Mouse (Mus musculus) cerebellum, adult 2 months (tissue): ENCODE results near the gene Adipoq. TPM values are rescaled to one million over a fixed set of nuclear protein-coding genes. Genes with fewer than 3 reads are reported as not detected.
"Not testable (repeated sequence)": the region's sequence is repeated elsewhere in the genome, so short reads cannot be mapped to it uniquely, and the experiment has no call there.

Source experiments
- DNase-seq, 2 experiments: peaks; one replicate each; pipeline ENCODE4 v3.0.0; 2021
- H3K27ac ChIP-seq: fragments of 200-500 bp; 2 replicates; pipeline ENCODE4 v1.5.1; 2012; ENCODE audit warnings: low read length, control low read depth, inconsistent platforms; ENCODE audit not compliant: insufficient read depth
- H3K27me3 ChIP-seq: fragments of 200-500 bp; 2 replicates; pipeline ENCODE4 v1.6.1; 2012; ENCODE audit warnings: inconsistent platforms, mild to moderate bottlenecking, low read length, moderate library complexity; ENCODE audit not compliant: control insufficient read depth, insufficient read depth
- H3K4me1 ChIP-seq: fragments of 200-500 bp; 2 replicates; pipeline ENCODE4 v1.6.1; 2011; ENCODE audit warnings: low read length; ENCODE audit not compliant: control insufficient read depth, insufficient read depth
- H3K4me3 ChIP-seq: fragments of 200-500 bp; replicated peaks from 2 replicates; pipeline ENCODE3; 2011; ENCODE audit warnings: mild to moderate bottlenecking, low read depth, low read length, control low read depth; ENCODE audit not compliant: insufficient read depth
- CTCF ChIP-seq: fragments of 200-500 bp; IDR thresholded peaks from 2 replicates; pipeline ENCODE4 v1.5.1; 2011; ENCODE audit warnings: low read depth, mild to moderate bottlenecking, control low read depth, low read length, moderate library complexity, borderline replicate concordance; ENCODE audit not compliant: insufficient read depth
- POLR2A ChIP-seq: fragments of 200-500 bp; IDR thresholded peaks from 2 replicates; pipeline ENCODE4 v1.6.1; 2011; ENCODE audit warnings: low read length, control low read depth, borderline replicate concordance; ENCODE audit not compliant: insufficient read depth
- WGBS: fragments of 180-500 bp; shearing (Covaris S2); methylation state at CpG from one replicate; pipeline ENCODE4 v1.1.7; 2018; 5-methylcytosine and 5-hydroxymethylcytosine counted together
- polyA plus RNA-seq: library from polyadenylated mRNA; depleted of rRNA; stranded (reverse); fragments of >200 nt; gene quantifications from 2 replicates; pipeline ENCODE4 v1.2.3, GENCODE M21; 2012

Gene Adipoq
- polyA plus RNA-seq, 1 experiment, result 0.33 TPM

DNA sequence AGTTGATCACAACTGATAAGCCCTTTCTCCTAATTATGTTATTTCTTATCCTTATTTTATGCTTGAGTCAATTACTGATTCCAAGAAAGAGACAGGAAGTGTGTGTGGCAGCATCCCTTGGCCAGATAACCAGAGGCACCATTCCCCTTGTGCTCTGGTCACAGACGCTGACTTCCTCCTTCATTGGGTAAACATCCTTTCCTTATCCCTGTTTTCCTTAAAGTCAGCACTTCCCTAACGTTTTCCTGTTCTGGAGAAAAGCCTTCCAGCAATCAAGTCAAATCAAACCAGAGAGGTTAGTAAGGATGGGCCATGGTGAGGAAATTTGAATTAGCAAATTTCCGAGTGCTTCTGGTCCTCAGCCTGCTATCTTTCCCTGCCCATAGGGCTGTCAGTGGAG, 29.6 kb downstream of the Adipoq start:
- TF ChIP-seq POLR2A (no peak), CTCF (no peak)
- Histone ChIP-seq H3K27me3 (no peaks in the 10 kb centered on the region), H3K4me1 (no peaks in the 10 kb centered on the region), H3K4me3 (no peak overlapping the region), H3K27ac (no peak overlapping the region)
- 62% methylated on average over 3 of the region's 3 CpGs for WGBS
- DNase-seq, result no peak

DNA sequence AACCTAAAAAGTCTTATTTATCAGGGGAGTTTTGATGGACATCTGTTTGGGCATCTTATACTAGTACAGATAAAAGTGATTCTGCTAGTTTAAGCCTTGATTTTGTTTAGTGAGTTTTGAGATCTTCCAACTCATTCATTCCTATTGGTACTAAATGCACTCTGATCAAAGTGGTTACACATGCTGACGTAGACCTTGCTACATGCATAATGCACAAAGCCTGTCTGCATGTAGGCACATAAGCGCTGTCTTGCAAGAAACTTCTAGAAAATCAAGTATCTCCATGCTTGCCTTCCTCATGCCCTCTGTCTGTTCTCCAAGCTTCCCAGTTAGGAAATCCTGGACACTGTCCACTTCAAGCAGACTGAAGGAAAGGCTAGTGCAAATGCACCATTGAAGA, 31.5 kb downstream of the Adipoq start:
- no peak overlapping the region for H3K4me3 ChIP-seq
- WGBS, result 95% methylated on average over 2 of the region's 2 CpGs
- H3K4me1 ChIP-seq, result no peaks in the 10 kb centered on the region
- no peak overlapping the region for H3K27ac ChIP-seq
- DNase-seq, result no peak
- H3K27me3 ChIP-seq, result no peaks in the 10 kb centered on the region
- no peak for TF ChIP-seq POLR2A
- no peak for TF ChIP-seq CTCF

DNA sequence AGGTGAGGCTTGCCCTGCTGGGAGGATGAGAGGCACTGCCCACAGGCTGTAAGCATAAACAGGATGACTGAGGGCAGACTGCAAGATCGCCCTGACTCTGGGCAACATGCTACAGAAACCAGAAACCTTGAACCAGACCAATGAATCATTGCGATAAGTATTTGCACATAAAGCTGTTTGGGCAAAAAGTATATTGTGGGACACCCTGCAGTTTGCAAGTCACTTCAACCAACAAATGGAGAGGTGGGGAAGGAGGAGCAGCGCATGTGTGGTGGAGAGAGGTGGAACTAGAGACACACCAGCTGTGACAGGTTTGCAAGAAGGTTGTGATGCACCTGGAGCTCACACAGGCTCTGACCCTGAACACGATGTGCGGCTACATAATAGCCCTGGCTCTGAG, 32.5 kb downstream of the Adipoq start:
- Histone ChIP-seq H3K27ac (no peak overlapping the region), H3K27me3 (no peaks in the 10 kb centered on the region), H3K4me3 (no peak overlapping the region), H3K4me1 (no peaks in the 10 kb centered on the region)
- TF ChIP-seq POLR2A (no peak), CTCF (no peak)
- no peak for DNase-seq
- 94% methylated on average over 5 of the region's 5 CpGs for WGBS

DNA sequence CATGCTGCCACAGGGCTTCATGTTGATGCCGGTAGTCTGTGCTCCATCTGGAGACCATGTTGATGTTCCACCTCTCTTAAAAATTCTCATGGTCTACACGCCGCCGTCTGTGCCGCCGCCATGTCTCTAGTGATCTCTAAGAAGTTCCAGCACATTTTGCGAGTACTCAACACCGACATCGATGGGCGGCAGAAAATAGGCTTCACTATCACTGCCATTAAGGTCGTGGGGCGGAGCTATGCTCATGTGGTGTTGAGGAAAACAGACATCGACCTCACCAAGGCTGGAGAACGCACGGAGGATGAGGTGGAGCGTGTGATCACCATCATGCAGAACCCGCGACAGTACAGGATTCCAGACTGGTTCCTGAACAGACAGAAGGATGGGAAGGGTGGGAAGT, 33.1 kb downstream of the Adipoq start:
- H3K4me1 ChIP-seq, H3K27ac ChIP-seq, DNase-seq, H3K4me3 ChIP-seq, H3K27me3 ChIP-seq: not testable (repeated sequence)
- 91% methylated on average over 18 of the region's 18 CpGs for WGBS

DNA sequence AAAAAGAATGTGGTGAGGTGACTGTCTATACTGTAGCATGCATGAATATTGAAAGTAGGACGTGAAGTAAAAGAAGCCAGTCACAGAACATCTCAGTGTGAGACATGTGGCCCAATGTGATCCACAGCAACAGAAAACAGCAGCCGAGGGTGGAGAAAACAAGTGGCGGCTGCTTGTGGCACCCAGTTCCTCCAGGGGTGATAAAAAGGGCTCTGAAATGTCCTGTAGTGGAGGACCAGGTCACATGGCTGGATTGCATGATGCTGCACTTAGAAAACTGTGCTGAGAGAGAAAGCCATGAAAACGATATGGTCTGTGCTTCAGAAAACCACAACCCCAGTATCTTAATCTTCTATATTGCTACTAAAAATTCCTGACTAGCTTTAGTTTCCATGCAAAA, 34.7 kb downstream of the Adipoq start:
- no peak for TF ChIP-seq POLR2A
- TF ChIP-seq CTCF, result no peak
- Histone ChIP-seq H3K4me1 (no peaks in the 10 kb centered on the region), H3K4me3 (no peak overlapping the region), H3K27me3 (no peaks in the 10 kb centered on the region), H3K27ac (no peak overlapping the region)
- 75% methylated on average over 4 of the region's 4 CpGs for WGBS
- no peak for DNase-seq

DNA sequence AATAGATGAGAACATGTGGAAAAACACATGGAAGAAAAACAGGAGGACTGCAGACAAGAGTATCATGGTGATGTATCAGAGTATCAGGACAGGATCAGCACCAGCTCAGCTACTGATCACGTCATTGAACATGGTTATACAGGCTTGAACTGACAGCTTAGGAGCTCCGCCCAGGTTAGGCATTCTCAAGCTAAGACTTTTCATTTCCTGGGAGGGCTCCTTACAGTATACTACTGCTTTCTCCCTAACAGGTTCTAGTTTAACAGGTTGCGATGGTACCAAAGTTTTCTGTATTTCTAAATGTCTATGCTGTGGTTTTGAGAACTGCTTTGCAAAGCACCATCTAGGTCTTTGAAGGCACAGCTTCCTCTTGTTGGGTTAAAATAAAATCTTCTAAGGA, 35.2 kb downstream of the Adipoq start:
- no peak for DNase-seq
- Histone ChIP-seq H3K4me3 (no peak overlapping the region), H3K4me1 (no peaks in the 10 kb centered on the region), H3K27ac (no peak overlapping the region), H3K27me3 (no peaks in the 10 kb centered on the region)
- 82% methylated on average over 3 of the region's 3 CpGs for WGBS
- no peak for TF ChIP-seq CTCF
- no peak for TF ChIP-seq POLR2A

DNA sequence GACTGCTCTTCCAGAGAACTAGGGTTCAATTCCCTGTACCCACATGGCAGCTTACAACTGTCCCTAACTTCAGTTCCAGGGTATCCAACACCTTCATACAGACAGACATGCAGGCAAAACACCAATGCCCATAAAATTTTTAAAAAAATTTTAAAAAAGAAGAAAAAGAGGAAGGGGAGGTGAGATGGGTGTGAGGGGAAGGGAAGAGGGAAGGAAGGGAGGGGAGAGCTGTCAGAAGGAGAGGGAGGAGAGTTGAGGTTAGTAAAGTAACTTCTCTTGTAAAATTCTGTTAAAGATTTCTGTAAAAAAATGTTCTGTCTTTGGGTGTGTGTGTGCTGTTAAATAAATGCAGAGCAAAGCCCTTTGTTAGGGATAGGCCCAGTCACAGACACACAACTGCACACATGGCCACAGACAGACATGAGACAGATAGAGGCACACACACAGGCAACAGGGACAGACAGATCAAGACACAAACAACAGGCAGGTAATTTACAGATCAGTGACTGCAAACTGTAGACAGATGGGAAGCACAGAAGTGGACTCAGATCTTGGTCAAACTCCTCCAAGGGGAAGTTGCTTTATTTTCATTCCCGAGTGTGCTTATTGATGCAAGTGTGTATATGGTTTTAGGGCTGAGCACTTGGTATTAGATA, 35.7 kb downstream of the Adipoq start:
- no peak overlapping the region for H3K27ac ChIP-seq
- 63% methylated on average over 1 of the region's 1 CpGs for WGBS
- TF ChIP-seq POLR2A (no peak), CTCF (no peak)
- no peak for DNase-seq
- H3K27me3 ChIP-seq, result no peaks in the 10 kb centered on the region
- H3K4me3 ChIP-seq, result no peak overlapping the region
- H3K4me1 ChIP-seq, result no peaks in the 10 kb centered on the region

DNA sequence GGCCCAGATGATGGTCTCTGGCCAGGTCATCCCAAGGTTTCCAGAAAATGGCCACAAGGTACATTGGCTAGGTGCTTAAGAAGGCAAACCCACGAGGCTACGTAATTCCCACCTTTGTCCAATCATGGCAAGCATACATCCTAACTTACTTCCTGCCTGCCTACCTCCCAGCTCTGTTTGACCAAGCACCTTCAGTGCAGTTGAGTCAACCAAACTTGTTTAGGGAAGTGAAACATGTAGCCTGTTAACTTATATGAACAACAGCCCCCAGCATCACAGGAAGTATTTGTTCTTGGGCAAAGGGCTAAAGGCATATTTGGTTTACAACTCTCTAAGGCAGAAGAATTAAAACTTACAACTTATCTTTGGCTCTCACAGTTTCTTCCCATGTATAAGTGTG, 39.5 kb downstream of the Adipoq start:
- no peak for DNase-seq
- WGBS, result 91% methylated on average over 2 of the region's 2 CpGs
- no peak for TF ChIP-seq POLR2A
- no peak for TF ChIP-seq CTCF

More for the DNA sequence above, 39.5 kb downstream of the Adipoq start:
- Histone ChIP-seq H3K27me3 (no peaks in the 10 kb centered on the region), H3K4me3 (no peak overlapping the region), H3K4me1 (no peaks in the 10 kb centered on the region), H3K27ac (no peak overlapping the region)
